Mouse (Mus musculus): ENCODE results near the gene Ttc23. TPM values are rescaled to one million over a fixed set of nuclear protein-coding genes. Genes with fewer than 3 reads are reported as not detected.

Ttc23 gene
- polyA plus RNA-seq, 1 experiment from 2014 or later = 41.7 TPM

- Histone ChIP-seq H3K9ac (ENCODE audit: low read depth, low read length) (no peak overlapping the region), H3K4me2 (replicated peaks; ENCODE audit: low read depth, low read length) (no peak overlapping the region), H3K9me3 (ENCODE audit: control insufficient read depth, low read length) (no peaks in the 10 kb centered on the region), H3K4me3 (ENCODE audit: low read length) (no peak overlapping the region), H3K4me1 (ENCODE audit: control insufficient read depth, insufficient read depth, low read length) (no peaks in the 10 kb centered on the region), H3K27ac (ENCODE audit: low read depth, low read length) (no peak overlapping the region), H3K27me3 (ENCODE audit: control insufficient read depth, insufficient read depth, low read length) (no peaks in the 10 kb centered on the region), H3K36me3 (ENCODE audit: control insufficient read depth, insufficient read depth, low read length) (no peaks in the 10 kb centered on the region)
- WGBS = 72% methylated on average over 2 of the region's 2 CpGs
- ATAC-seq (ENCODE audit: low FRiP score, low TSS enrichment) = no peak
Measured at GRCm38 (mm10) chr7:67636161-67636560, 11.0 kb upstream of the Ttc23 start.

- H3K4me1 ChIP-seq (ENCODE audit: control insufficient read depth, insufficient read depth, low read length) = no peaks in the 10 kb centered on the region
- no peak overlapping the region for H3K9ac ChIP-seq (ENCODE audit: low read depth, low read length)
- no peak for ATAC-seq (ENCODE audit: low FRiP score, low TSS enrichment)
- H3K4me2 ChIP-seq (replicated peaks; ENCODE audit: low read depth, low read length) = no peak overlapping the region
- no peaks in the 10 kb centered on the region for H3K36me3 ChIP-seq (ENCODE audit: control insufficient read depth, insufficient read depth, low read length)
- H3K4me3 ChIP-seq (ENCODE audit: low read length) = no peak overlapping the region
- 82% methylated on average over 3 of the region's 3 CpGs for WGBS
- no peaks in the 10 kb centered on the region for H3K9me3 ChIP-seq (ENCODE audit: control insufficient read depth, low read length)
- no peak overlapping the region for H3K27ac ChIP-seq (ENCODE audit: low read depth, low read length)
- H3K27me3 ChIP-seq (ENCODE audit: control insufficient read depth, insufficient read depth, low read length) = no peaks in the 10 kb centered on the region
Measured at GRCm38 (mm10) chr7:67639006-67639405, 8.2 kb upstream of the Ttc23 start.

- Histone ChIP-seq H3K27me3 (ENCODE audit: control insufficient read depth, insufficient read depth, low read length) (no peaks in the 10 kb centered on the region), H3K4me1 (ENCODE audit: control insufficient read depth, insufficient read depth, low read length) (peaks cover 9% of the 10 kb centered on the region; the same call in 1 of the 2 replicates), H3K4me3 (ENCODE audit: low read length) (no peak overlapping the region), H3K9me3 (ENCODE audit: control insufficient read depth, low read length) (no peaks in the 10 kb centered on the region), H3K4me2 (replicated peaks; ENCODE audit: low read depth, low read length) (no peak overlapping the region), H3K36me3 (ENCODE audit: control insufficient read depth, insufficient read depth, low read length) (no peaks in the 10 kb centered on the region), H3K27ac (ENCODE audit: low read depth, low read length) (no peak overlapping the region), H3K9ac (ENCODE audit: low read depth, low read length) (no peak overlapping the region)
- WGBS = 92% methylated on average over 9 of the region's 9 CpGs
- no peak for ATAC-seq (ENCODE audit: low FRiP score, low TSS enrichment)
Measured at GRCm38 (mm10) chr7:67642955-67643354, 4.3 kb upstream of the Ttc23 start.

GRCm38 (mm10) chr7:67644291-67644690 is 2.9 kb upstream of the Ttc23 start:
- no peak for ATAC-seq (ENCODE audit: low FRiP score, low TSS enrichment)
- H3K9me3 ChIP-seq (ENCODE audit: control insufficient read depth, low read length) = no peaks in the 10 kb centered on the region
- no peaks in the 10 kb centered on the region for H3K36me3 ChIP-seq (ENCODE audit: control insufficient read depth, insufficient read depth, low read length)
- no peaks in the 10 kb centered on the region for H3K27me3 ChIP-seq (ENCODE audit: control insufficient read depth, insufficient read depth, low read length)
- peak overlapping the region; percentile 72 for H3K4me3 ChIP-seq (ENCODE audit: low read length)
- H3K4me2 ChIP-seq (replicated peaks; ENCODE audit: low read depth, low read length) = peak overlapping the region; percentile 65
- H3K4me1 ChIP-seq (ENCODE audit: control insufficient read depth, insufficient read depth, low read length) = peaks cover 15% of the 10 kb centered on the region; the same call in 1 of the 2 replicates
- 35% methylated on average over 8 of the region's 8 CpGs for WGBS
- peak overlapping the region; percentile 80; the same call in 1 of the 2 replicates for H3K9ac ChIP-seq (ENCODE audit: low read depth, low read length)
- H3K27ac ChIP-seq (ENCODE audit: low read depth, low read length) = no peak overlapping the region

GRCm38 (mm10) chr7:67644833-67645680 is 2.2 kb upstream of the Ttc23 start, which contains the start of gene Lrrc28:
Lrrc28 (minus strand) TSS chr7:67645268.
- Histone ChIP-seq H3K9ac (ENCODE audit: low read depth, low read length) (peak within 1 kb of the TSS; percentile 80), H3K9me3 (ENCODE audit: control insufficient read depth, low read length) (no peaks in the 10 kb centered on the region), H3K4me3 (ENCODE audit: low read length) (peak within 1 kb of the TSS; percentile 72), H3K27me3 (ENCODE audit: control insufficient read depth, insufficient read depth, low read length) (no peaks in the 10 kb centered on the region), H3K36me3 (ENCODE audit: control insufficient read depth, insufficient read depth, low read length) (no peaks in the 10 kb centered on the region), H3K27ac (ENCODE audit: low read depth, low read length) (peak within 1 kb of the TSS; percentile 93), H3K4me1 (ENCODE audit: control insufficient read depth, insufficient read depth, low read length) (peaks cover 17% of the 10 kb centered on the region; the same call in 1 of the 2 replicates), H3K4me2 (replicated peaks; ENCODE audit: low read depth, low read length) (peak within 1 kb of the TSS; percentile 80)
- under 1% methylated on average over 55 of the region's 55 CpGs for WGBS
- ATAC-seq (ENCODE audit: low FRiP score, low TSS enrichment) = peak; percentile 99

GRCm38 (mm10) chr7:67645681-67646014 is 1.6 kb upstream of the Ttc23 start:
- Histone ChIP-seq H3K27ac (ENCODE audit: low read depth, low read length) (peak overlapping the region; percentile 93), H3K9ac (ENCODE audit: low read depth, low read length) (peak overlapping the region; percentile 80), H3K9me3 (ENCODE audit: control insufficient read depth, low read length) (no peaks in the 10 kb centered on the region), H3K27me3 (ENCODE audit: control insufficient read depth, insufficient read depth, low read length) (no peaks in the 10 kb centered on the region), H3K4me2 (replicated peaks; ENCODE audit: low read depth, low read length) (peak overlapping the region; percentile 80), H3K4me3 (ENCODE audit: low read length) (peak overlapping the region; percentile 72), H3K36me3 (ENCODE audit: control insufficient read depth, insufficient read depth, low read length) (no peaks in the 10 kb centered on the region), H3K4me1 (ENCODE audit: control insufficient read depth, insufficient read depth, low read length) (peaks cover 18% of the 10 kb centered on the region; the same call in 1 of the 2 replicates)
- WGBS = under 1% methylated on average over 15 of the region's 15 CpGs
- peak; percentile 6; the same call in 1 of the 2 replicates for ATAC-seq (ENCODE audit: low FRiP score, low TSS enrichment)

- 8% methylated on average over 6 of the region's 6 CpGs for WGBS
- Histone ChIP-seq H3K27me3 (ENCODE audit: control insufficient read depth, insufficient read depth, low read length) (no peaks in the 10 kb centered on the region), H3K4me3 (ENCODE audit: low read length) (peak overlapping the region; percentile 72), H3K36me3 (ENCODE audit: control insufficient read depth, insufficient read depth, low read length) (no peaks in the 10 kb centered on the region), H3K9me3 (ENCODE audit: control insufficient read depth, low read length) (no peaks in the 10 kb centered on the region), H3K9ac (ENCODE audit: low read depth, low read length) (peak overlapping the region; percentile 80), H3K27ac (ENCODE audit: low read depth, low read length) (peak overlapping the region; percentile 93), H3K4me2 (replicated peaks; ENCODE audit: low read depth, low read length) (peak overlapping the region; percentile 80), H3K4me1 (ENCODE audit: control insufficient read depth, insufficient read depth, low read length) (peaks cover 18% of the 10 kb centered on the region; the same call in 1 of the 2 replicates)
- no peak for ATAC-seq (ENCODE audit: low FRiP score, low TSS enrichment)
Measured at GRCm38 (mm10) chr7:67646131-67646530, 1.1 kb upstream of the Ttc23 start.

GRCm38 (mm10) chr7:67648376-67648775 is 1.2 kb downstream of the Ttc23 start:
- no peaks in the 10 kb centered on the region for H3K36me3 ChIP-seq (ENCODE audit: control insufficient read depth, insufficient read depth, low read length)
- H3K4me3 ChIP-seq (ENCODE audit: low read length) = peak overlapping the region; percentile 65
- no peak overlapping the region for H3K27ac ChIP-seq (ENCODE audit: low read depth, low read length)
- no peak for ATAC-seq (ENCODE audit: low FRiP score, low TSS enrichment)
- peak overlapping the region; percentile 50 for H3K4me2 ChIP-seq (replicated peaks; ENCODE audit: low read depth, low read length)
- no peaks in the 10 kb centered on the region for H3K27me3 ChIP-seq (ENCODE audit: control insufficient read depth, insufficient read depth, low read length)
- H3K4me1 ChIP-seq (ENCODE audit: control insufficient read depth, insufficient read depth, low read length) = peaks cover 18% of the 10 kb centered on the region; the same call in 1 of the 2 replicates
- H3K9ac ChIP-seq (ENCODE audit: low read depth, low read length) = peak overlapping the region; percentile 55; the same call in 1 of the 2 replicates
- WGBS = 68% methylated on average over 4 of the region's 4 CpGs
- no peaks in the 10 kb centered on the region for H3K9me3 ChIP-seq (ENCODE audit: control insufficient read depth, low read length)

- Histone ChIP-seq H3K4me1 (ENCODE audit: control insufficient read depth, insufficient read depth, low read length) (peaks cover 19% of the 10 kb centered on the region; the same call in 1 of the 2 replicates), H3K4me3 (ENCODE audit: low read length) (no peak overlapping the region), H3K4me2 (replicated peaks; ENCODE audit: low read depth, low read length) (no peak overlapping the region), H3K36me3 (ENCODE audit: control insufficient read depth, insufficient read depth, low read length) (0 out of 2 replicates have a peak, but pooled peaks cover 3% of the 10 kb centered on the region), H3K9me3 (ENCODE audit: control insufficient read depth, low read length) (no peaks in the 10 kb centered on the region), H3K9ac (ENCODE audit: low read depth, low read length) (no peak overlapping the region), H3K27me3 (ENCODE audit: control insufficient read depth, insufficient read depth, low read length) (no peaks in the 10 kb centered on the region), H3K27ac (ENCODE audit: low read depth, low read length) (no peak overlapping the region)
- 52% methylated on average over 5 of the region's 5 CpGs for WGBS
- ATAC-seq (ENCODE audit: low FRiP score, low TSS enrichment) = no peak
Measured at GRCm38 (mm10) chr7:67652211-67652610, 5.0 kb downstream of the Ttc23 start.

All from kidney, embryonic 14.5 days (tissue).